Mouse (Mus musculus) ES-Bruce4 (cell line): Measurements from ENCODE around the gene Zfp791.

Source experiments
- CTCF ChIP-seq: IDR thresholded peaks from one replicate; pipeline ENCODE4 v1.8.1; 2011; ENCODE audit warnings: low read depth, low read length
- EP300 ChIP-seq: IDR thresholded peaks from 2 replicates; pipeline ENCODE4 v1.6.1; 2011; ENCODE audit warnings: low read depth, low read length; ENCODE audit not compliant: insufficient read depth
- POLR2A ChIP-seq: IDR thresholded peaks from one replicate; pipeline ENCODE4 v1.8.1; 2011; ENCODE audit warnings: low read length; ENCODE audit not compliant: insufficient read depth

GRCm38 (mm10) chr8:85086238-85086637, 36.7 kb downstream of the Zfp791 start:
- TF ChIP-seq CTCF (no peak), EP300 (no peak), POLR2A (no peak)
